Mouse (Mus musculus) adrenal gland, adult 18-20 months (tissue): Measurements from ENCODE around the gene Cuedc1. TPM values are rescaled to one million over a fixed set of nuclear protein-coding genes. Genes with fewer than 3 reads are reported as not detected.

Experiments
- DNase-seq, 2 experiments: peaks; one replicate each; pipeline ENCODE4 v3.0.0; 2021 to 2022; ENCODE audit warnings: low spot score in 2 of 2
- total RNA-seq, 2 experiments: library from RNA; stranded (reverse); gene quantifications; 1 replicate in 1 of 2; 2 replicates in 1 of 2; pipeline ENCODE4 v1.2.3; 2021

Cuedc1 gene
- total RNA-seq, 2 experiments from 2014 or later = 40.2 to 42.4 TPM

GRCm38 (mm10) chr11:88233528-88234427, 135.9 kb downstream of the Cuedc1 start:
- no peak for DNase-seq

- DNase-seq = no peak
These were observed 136.9 kb downstream of the Cuedc1 start for GRCm38 (mm10) chr11:88234789-88235188.

- DNase-seq = peak; percentile 50 to 54
These were observed 137.7 kb downstream of the Cuedc1 start for GRCm38 (mm10) chr11:88235221-88236203.

GRCm38 (mm10) chr11:88240275-88240674, 142.4 kb downstream of the Cuedc1 start:
- no peak for DNase-seq

DNA sequence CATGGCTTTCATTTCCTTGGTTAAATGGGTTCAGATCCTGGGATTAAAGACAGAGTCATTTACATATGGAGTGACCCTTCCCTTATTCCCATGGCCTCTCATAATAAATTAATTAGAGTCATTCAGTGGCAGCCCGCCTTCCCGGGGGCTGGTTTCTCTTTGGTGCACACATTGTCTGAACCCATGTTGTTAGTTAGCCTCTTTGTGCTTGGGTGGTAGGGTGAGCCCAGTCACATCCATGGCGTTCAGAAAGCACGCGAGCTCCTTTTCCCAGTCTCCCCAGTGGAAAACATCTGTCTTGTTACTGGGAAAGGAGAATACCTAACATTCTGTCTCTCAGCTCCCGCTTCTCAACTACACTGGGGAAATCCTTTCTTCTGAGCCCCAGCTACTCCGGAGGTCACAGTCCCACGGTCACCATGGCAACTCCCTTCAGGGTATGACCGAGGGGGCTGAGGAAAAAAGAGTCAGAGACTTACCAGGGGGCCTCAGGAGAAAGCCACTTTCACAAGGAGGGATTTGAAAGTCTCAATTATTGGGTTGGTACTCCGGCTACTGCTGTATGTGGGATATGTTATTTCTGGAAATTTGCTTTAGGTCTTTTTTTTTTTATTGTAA, 143.0 kb downstream of the Cuedc1 start:
- DNase-seq = no peak

GRCm38 (mm10) chr11:88241468-88242301, 143.8 kb downstream of the Cuedc1 start:
- no peak for DNase-seq

Other genes starting within 250 kb of the Cuedc1 start
- 1 to 10 TPM; 5.9 to 8.9 TPM for gene Mks1, start 244.8 kb upstream of the Cuedc1 start, total RNA-seq
- gene Epx, start 222.5 kb upstream of the Cuedc1 start, total RNA-seq = not detected
- gene Olfr462, start 205.8 kb upstream of the Cuedc1 start, total RNA-seq = not detected
- gene Olfr463, start 200.7 kb upstream of the Cuedc1 start, total RNA-seq = not detected
- not detected for gene Olfr464, start 177.1 kb upstream of the Cuedc1 start, total RNA-seq
- 100 to 1,000 TPM; 222 to 233 TPM for gene Dynll2, start 110.5 kb upstream of the Cuedc1 start, total RNA-seq
- gene Srsf1, start 50.7 kb upstream of the Cuedc1 start, total RNA-seq = 100 to 1,000 TPM; 219 TPM
- gene Vezf1, start 29.8 kb upstream of the Cuedc1 start, total RNA-seq = 10 to 100 TPM; 42.4 to 44.5 TPM
- 100 to 1,000 TPM; 173 to 206 TPM for gene Mrps23, start 106.3 kb downstream of the Cuedc1 start, total RNA-seq
- not detected for gene Ccdc182, start 196.0 kb downstream of the Cuedc1 start, total RNA-seq